Mouse (Mus musculus) 3134 (cell line): ENCODE measurements around the gene Cd27.
"Not testable (repeated sequence)": the region's sequence is repeated elsewhere in the genome, so short reads cannot be mapped to it uniquely, and the experiment has no call there.

Experiments used
- DNase-seq: peaks from one replicate; pipeline ENCODE4 v3.0.0-alpha.2; 2011; ENCODE audit warnings: low spot score; ENCODE audit not compliant: insufficient read length; ENCODE audit errors: extremely low read depth

Cd27 gene

DNA sequence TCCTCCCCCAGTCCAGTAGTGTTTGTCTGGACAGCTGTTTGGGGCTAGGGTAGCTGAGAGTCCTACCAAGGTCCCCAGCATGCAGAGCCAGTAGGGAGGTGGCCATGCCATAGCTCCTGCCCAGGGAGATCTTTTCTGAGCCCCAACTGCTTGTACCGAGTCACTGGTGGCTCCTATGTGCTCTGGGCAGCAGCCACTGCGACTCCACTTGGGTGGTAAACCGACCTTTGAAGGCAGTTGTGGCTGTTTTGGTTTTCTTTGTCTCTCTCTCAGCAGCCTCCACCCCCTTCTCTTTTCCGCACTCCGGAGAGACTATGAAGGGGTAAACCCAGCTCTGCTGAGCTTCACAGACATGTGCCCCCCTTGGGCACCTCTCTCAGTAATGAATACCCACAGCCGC lies at the start of gene Cd27:
Gene Cd27, minus strand, starts transcription at position 229 of the 400 bp plus-strand sequence.
- no peak for DNase-seq

DNA sequence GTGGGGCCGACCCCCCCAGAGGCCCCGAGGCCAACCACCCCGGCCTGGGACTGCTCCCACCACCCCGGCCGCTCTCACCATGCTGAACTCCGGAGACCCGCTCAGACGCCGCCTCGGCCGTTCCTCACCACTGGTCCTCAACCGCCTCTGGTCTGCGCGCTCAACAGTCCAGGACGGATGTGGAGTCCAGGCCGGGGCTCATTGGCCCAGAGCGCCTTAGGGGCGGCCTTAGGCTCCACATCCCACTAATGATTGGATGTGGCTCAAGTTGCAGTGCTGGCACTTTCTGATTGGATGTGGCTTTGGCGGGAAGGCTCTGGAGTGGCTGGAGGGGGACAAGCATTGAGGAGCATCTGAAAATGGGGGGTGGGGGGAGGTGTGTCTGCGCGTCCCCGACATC lies 49.1 kb upstream of the Cd27 start, which contains the start of gene Tuba3a:
Gene Tuba3a, minus strand, starts transcription at position 153 of the 400 bp plus-strand sequence.
- DNase-seq = no peak

DNA sequence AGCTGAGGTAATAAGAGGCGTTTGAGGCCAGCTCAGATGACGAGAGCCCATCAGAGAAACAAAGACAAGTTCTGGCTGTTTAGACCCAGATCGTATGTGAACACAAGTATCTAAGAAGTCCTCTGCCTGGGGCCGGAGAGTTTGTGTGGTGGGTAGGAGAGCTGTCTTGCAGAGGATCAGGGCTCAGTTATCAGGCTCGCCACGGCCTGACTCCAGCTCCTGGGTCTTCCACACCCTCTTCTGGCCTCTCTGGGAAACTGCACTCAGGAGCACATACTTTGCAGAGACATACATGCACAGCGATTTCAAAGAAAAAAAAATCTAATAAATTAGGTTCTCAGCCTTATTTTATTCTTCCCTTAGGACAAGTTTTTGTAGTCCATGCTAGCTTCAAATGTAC lies 47.9 kb upstream of the Cd27 start:
- DNase-seq = no peak

DNA sequence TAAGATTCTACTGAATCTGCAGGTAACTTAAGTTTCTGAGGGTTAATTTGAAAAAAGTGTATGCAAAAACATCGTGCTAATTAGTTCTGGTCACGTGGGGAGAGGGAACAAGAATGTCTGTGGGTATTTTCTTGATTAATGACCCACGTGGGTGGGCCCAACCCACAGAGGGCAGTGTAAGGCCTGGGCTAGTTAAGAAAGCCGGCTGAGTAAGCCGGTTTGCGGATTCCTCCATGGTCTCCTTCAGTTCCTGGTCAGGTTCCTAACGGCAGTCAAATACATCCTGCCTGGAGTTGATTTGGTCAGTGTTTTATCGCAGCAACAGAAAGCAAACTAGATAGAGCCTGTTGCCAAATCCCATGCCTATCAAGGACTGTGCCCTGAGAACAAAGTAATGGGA lies 47.4 kb upstream of the Cd27 start:
- DNase-seq = no peak

DNA sequence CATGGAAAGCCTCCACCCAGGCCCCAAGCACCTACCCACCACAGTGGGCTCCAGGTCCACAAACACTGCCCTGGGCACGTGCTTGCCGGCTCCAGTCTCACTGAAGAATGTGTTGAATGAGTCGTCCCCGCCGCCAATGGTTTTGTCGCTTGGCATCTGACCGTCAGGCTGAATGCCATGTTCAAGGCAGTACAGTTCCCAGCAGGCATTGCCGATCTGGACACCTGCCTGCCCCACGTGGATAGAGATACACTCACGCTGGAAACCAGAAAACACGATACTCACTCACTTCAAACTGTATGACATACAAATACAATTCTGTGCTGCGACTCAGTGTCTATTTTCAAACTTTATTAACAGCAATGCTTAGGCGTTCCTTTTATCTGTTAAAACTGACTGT lies 45.9 kb upstream of the Cd27 start:
- DNase-seq = not testable (repeated sequence)

DNA sequence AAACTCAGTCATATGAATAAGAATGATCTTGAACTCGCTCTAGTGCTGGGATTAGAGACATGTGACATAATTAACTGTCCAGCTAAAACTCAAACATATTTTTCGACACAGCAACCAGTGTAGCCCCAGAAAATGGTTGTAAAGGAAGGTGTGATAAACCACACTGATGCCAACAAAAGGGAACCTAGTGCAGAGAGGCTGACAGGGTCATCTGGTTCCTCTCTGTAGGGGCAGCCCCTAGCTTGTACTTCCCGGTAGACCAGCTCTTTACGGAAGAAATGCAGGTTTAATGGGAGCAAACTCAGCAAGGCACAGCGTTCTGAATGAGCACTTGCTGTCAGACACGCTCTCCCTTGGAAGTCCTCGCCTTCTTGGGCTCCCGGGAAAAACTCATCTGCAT lies 42.9 kb upstream of the Cd27 start:
- no peak for DNase-seq

DNA sequence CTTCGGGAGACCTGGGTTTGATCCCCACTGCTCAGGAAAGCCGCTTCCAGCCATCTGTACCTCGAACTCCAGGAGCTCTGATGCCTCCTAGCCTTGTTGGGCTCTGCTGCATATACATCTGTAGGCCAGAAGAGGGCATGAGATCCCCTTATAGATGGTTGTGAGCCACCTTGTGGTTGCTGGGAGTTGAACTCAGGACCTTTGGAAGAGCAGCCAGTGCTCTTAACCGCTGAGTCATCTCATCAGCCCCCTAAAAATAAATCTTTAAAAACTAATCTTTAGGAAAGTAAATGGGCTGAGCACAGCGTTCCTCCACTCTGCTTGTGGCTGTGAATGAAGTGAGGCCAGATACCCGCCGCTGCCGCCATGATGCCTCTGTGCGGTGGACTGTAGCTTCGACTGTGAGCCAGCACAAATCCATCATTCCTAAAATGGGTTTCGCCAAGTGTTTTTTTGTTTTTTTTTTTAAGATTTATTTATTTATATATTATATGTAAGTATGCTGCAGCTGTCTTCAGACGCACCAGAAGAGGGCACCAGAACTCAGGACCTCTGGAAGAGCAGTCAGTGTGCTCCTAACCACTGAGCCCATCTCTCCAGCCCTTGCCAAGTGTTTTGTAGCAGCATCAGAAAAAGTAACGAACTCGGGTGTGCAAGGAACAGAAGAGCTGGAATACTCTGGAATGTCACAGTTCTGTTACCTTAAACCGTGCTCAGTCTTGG lies 38.2 kb upstream of the Cd27 start:
- DNase-seq = peak; percentile 45

DNA sequence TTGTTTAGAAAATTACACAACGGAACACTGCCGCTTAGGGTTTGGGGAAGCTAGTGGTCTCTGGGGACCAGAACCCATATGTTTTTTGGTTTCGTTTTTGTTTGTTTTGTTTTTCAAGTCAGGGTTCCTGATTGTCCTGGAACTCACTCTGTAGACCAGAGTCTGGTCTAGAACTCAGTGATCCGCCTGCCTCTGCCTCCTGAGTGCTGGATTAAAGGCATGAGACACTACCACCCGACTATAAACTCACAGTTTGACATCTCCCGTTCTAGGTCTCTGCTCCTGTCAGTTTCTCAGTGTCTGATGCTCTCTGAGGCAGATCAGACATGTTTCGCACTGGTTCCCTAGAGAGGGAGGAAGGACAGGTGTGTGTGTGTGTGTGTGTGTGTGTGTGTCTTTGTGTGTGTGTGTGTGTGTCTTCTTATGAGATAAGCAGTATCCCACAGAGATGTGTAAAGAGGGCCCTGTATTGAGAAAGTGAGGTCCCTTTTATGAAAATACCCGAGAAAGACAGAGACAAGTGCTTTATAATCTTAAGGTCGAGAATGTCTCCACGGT lies 35.5 kb upstream of the Cd27 start:
- DNase-seq = no peak

DNA sequence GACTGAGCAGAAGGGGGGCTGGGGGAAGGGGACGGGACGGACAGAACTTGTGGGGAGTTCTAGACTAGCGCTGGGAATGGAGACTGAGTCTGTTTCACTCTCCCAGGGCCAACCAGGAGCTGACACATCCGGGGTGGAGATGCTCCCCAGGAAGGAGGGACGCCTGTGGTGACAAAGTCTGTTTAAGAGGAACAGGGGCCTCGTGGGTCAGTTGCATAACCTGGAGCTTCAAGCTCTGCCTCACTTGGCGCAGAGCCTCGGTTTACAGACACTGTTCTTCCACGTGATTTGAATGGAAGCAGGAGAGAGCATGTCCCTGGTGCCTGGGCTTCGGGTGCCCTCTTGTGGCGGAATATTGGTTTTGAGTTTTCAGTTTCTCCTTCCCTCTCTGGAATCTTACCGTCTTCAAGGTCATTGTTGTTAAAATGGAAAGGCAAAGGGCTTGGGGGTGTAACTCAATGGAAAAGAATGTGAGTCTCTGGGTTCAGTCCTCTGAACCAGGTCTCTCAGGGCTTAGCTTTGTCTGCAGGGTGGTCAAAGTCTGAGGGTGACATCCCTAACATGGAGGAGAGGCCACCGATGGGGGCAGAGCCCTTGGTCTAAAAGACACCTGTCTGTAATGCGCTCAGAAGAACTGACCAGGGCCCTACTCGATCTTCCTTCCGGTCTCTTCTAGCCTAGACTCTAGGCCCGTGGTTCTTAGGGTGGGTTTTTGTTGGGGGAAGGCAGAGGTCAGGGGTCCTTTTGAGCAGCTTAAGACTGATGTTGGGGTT lies 34.8 kb upstream of the Cd27 start:
- peak; percentile 73 for DNase-seq

DNA sequence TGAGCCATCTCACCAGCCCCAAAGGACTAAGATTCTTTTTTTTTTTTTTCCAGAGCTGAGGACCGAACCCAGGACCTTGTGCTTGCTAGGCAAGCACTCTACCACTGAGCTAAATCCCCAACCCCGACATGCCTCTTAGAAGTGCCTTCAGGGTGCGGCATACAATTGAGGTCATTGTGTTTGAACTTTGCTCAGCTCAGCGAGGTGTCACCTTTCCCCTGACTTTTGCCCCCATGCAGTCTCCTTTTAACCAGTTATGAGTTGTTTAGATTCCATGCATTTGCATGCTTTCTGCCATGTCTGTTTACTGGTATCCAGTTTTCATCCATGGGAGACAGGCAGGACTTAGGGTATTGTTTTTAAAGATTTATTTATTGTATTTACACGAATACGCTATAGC lies 32.0 kb upstream of the Cd27 start:
- no peak for DNase-seq

DNA sequence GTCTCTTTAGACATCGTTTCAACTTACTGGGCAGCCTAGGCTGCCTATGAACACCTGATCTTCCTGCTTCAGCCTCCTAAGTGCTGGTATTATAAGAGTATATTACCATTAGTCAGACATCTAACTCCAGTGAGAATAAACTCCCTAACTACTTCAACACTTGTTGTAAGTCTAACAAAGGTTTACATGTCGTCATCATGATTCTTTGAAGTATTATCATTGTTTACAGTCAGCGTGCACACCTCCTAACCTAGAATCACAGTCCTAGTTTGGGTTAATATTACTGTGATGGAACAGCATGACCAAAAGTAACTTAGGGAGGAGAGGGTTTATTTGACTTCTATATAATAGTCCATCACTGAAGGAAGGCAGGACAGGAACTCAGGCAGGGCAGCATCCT lies 30.7 kb upstream of the Cd27 start:
- DNase-seq = no peak

DNA sequence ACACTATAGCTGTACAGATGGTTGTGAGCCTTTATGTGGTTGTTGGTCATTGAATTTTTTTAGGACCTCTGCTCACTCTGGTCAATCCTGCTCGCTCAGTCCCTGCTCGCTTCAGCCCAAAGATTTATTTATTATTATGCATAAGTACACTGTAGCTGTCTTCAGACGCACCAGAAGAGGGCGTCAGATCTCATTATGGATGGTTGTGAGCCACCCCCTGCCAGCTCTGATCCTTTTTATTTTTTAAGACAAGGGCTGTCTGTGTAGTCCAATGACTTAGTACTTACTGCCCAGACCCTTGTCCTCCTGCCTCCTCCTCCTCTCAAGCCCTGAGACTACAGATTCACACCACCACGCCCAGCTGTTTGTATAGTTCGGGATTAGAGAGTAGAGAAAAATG lies 29.8 kb upstream of the Cd27 start:
- not testable (repeated sequence) for DNase-seq

DNA sequence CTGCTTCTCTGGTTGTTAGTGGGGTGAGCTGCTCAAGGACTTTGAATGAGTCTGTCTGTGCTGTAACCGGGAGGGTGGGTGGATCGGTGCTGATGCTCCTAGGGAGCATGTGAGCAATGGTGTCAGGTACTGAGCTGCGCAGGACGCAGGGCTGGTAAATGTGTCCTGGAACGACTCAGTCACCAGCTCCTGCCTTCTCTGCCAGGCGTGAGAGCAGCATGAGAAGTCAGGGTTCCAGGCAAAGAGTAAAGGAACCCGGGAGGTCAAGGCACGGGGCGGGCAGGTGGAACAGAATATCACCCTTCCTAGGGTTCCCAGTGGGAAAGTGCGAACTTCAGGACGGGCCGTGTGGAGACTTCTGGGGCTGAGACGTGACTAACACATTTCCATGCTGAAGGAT lies 29.3 kb upstream of the Cd27 start:
- DNase-seq = no peak

DNA sequence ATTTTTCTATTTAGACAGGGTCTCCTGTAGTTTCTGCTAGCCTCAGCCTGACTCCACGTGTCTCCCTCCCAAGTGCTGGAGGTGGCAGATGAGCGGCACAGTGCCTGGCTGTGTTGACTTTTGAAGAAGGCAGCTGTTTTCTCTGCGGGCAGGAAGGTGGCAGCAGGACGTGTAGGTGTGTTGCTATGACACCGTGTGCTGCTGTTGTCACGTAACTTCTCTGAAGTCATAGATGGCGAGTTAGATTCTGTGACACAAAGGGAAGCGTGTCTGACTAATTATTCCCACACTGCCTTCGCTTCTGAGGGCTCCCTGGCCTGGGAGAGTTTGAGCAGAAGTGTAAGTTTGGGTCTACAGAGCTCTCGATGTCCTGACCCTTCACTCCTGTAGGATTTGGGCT lies 28.4 kb upstream of the Cd27 start:
- DNase-seq = no peak

DNA sequence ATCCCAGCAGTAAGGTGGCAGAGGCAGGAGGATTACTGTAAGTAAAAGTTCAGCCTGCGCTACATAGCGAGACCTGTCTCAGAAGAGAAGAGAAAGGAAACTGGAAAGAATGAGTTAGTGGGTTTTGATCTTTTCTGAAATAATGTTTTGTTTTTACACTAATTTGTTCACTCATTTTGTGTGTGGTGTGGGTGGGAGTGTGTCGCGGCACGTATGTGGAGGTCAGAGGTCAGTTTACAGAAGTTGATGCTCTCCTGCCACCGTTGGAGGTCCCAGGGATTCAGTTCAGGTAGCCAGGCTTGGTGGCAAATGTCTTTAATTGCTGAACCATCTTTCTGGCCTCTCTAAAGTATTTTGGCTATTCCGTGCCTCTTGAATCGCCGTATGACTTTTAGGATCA lies 27.4 kb upstream of the Cd27 start:
- no peak for DNase-seq

DNA sequence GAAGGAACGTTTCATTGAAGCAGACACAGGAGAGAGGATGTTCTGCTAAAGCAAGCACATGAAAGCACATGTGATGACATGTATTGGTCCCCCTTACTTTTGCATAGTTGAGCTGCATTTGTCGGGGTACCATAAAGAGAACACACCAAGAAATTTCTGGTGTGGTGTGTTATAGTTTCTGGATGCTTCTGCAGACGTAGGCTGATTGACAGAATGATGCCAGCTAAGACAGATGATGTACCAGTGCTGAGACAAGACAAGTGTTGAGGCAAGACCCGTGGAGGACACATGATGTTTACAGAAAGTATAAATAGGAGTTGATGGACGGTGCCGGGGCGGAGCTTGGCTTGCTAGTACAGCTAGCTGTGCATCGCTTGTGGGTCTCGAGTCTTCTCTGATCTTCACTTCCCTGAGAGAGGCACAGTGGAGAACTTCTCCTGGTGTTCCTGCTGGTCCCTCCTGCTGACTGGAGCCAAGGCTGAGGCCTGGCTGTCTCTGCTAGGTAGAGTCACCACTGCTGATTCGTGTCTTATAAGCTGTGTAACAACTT lies 23.3 kb upstream of the Cd27 start:
- no peak for DNase-seq

DNA sequence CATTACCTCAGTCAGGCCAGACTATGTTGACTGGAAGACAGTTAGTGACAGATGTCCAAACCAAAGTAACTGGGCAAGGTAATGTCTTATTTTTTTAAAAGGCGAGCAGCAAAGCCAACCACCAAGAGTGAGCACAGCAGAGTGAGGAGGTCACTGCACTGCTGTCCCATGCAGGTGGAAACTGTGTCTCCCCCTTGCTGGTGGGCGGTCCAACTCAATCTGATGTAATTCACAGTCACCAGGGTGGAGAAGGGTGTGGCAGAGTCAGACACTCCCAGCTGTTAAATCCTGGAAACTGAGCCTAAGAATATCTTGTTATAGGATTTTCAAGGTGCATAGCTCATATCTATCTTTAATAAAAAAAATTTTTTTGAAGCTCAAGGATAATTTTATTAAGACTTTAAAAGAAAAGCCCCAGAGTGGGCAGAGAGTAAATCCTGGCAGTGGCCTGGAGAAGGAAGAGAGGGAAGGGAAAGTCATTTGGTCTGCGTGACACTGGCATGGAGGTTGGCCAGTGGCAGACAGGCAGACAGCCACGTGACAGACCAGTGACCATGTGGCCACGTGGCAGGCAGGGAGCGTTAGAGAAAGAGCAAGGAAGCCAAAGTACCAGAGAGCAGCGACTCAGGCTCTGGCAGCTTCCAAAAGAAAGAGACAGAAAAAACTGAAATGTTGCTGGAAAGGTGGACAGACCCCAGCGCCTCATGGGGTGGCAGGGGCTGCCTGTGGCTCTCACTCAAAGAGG lies 19.6 kb upstream of the Cd27 start:
- peak; percentile 70 for DNase-seq

DNA sequence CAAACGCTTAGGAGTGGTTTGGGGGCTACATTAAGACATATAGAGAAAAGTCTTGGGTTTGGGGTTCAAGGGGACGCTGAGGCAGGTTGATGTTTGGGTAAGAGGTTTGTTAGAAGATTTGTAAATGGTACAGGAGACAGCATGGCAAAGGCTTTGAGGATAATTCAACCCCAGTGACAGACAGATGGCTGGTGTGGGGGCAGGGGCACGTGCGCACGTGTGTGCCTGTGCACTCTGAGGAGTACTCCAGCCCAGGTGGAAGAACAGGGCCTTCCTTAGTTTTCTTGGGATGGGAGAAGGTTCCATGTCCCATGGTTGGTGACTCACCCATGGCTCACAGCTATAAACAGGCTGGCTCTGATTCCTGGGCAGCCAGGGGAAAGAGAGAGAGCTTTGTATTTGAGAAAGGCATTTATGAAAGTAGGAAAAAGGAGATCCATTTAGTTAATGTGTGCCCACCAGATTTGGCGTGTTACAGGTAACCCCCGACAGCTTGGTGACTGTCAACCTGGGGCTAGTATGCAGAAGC lies 18.8 kb upstream of the Cd27 start:
- peak; percentile 61 for DNase-seq

DNA sequence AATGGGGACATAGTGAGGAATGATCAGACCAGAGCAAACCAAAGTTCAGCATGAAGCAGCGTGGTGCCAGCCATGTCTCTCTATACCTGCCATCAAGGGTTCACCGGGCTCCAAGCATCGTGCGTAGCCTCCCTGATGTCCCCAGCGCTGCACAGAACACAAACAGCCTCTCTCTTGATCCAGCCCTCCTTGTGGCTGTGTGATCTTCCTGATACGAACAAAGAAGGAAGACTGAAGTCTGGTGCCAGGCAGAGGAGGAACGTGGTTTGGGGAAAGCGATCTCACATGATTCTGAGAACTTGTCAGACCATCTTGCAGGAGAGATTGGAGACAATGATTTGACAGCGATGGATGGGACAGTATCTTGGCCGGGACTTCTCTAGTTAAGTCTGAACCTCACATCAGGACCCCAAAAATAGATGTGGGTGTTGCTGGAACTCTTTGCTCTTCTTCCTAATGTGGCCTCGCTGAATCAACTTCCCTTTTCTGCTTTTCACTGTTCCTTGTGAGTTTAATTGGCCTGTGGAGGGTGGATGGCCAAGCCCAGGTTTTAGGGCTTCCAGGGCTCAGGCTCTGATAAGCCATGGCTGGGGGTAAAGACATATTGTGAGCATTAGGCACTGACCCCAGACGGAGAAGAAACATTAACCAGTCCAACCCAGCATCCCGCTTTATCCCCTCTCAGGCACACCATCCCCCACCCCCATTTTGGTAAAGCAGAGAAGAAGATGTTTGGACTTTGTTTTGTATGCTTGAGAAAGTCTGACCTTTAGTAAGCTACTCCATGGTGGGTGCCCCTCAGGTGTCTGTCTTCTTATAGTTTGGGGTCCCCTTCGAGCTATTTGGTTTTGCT lies 17.3 kb upstream of the Cd27 start:
- no peak for DNase-seq

DNA sequence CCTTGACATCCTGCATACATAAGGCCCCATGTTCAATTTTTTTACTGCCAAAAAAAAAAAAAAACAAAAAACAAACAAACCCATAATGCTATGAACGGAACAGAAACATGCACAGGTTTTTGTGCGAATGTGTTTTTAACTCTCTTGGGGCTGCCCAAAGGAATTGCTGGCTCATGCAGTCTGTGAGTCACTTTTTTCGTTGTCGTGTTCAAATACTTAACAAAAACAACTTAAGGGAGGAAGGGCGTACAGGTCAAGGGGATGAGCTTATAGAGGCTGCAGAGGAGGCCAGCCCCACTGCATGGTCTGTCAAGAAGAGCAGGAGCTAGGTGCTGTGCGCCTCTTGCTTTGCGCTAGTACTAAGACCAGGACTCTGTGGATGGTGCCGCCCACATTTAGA lies 15.9 kb upstream of the Cd27 start:
- DNase-seq = peak; percentile 36
